Mouse (Mus musculus): ENCODE results near the gene Sfswap. TPM values are rescaled to one million over a fixed set of nuclear protein-coding genes. Genes with fewer than 3 reads are reported as not detected.
"Not testable (repeated sequence)": the region's sequence is repeated elsewhere in the genome, so short reads cannot be mapped to it uniquely, and the experiment has no call there.

Sfswap gene
- total RNA-seq, 2 experiments from 2014 or later: 57.1 to 60.8 TPM

DNA sequence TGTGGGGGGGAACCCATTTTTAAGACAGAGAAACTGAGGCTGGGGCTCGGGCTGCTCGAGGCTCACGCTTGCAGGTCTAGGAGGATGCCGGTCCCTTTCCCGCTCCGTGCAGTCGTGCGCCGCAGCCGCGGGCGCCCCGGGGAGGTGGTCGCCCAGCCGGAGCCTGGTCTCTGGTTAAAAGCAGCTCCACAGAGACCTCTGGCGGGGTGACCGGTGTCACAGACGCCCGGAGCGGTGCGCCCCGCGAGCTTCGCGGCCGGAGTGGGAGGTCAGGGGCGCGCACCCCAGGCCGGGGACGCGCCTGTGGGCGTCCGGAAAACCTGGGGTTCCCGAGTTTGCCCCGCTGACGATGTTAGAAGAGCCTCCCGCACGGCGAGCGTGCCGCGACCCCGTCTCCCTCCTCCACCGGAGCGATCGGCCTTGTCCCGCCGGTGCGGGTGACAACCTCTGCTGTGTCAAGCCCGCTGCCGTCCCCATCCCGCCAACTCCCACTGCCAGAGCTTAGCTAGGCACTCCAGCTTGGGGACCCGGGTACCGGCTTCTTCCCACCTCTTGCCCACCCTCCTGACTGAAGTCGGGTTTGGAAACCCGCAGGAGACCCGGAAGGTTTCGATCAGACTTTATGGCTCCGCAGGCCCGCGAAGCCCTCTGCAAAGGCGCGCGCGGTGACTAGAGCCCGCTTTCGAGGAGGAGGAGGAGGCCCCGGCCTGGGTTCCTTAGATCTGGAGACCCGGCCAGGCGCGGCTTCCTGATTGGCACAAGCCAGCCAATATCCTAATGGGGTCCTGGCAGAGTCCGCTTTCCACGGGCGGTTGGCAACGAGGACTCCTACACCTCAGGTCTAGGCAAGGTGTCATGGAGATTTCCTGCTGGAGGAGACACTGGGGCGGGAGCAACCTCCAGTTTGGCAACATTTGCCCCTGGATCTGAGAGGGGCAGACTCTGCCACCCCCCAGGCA is 83.8 kb downstream of the Sfswap start:
- ATAC-seq (replicated peaks; ENCODE audit: poor library complexity): no peak

DNA sequence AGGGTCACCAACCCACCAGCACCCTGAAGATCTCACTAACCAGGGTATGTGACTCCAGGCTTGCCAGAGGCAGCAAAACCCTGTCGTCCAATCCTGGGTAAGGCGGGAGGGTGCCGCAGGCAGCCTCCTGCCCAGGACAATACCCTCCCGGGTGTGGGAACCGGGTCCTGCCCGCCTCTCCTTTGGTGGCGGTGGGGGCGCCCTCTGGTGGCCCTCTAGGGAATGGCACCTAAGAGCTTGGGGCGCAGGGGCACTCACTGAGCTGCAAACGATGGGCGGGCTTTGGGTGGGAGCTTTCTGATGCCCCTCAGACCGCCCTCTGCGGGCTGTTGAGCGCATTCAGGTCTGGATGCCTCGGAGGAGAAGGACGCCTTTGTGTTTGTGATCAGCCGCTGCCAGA is 85.0 kb downstream of the Sfswap start:
- ATAC-seq (replicated peaks; ENCODE audit: poor library complexity): peak; percentile 77

GRCm38 (mm10) chr5:129586471-129586870 is 85.5 kb downstream of the Sfswap start:
- peak; percentile 3; the same call in 1 of the 2 replicates for ATAC-seq (replicated peaks; ENCODE audit: poor library complexity)

GRCm38 (mm10) chr5:129590915-129591314 is 89.9 kb downstream of the Sfswap start:
- ATAC-seq (replicated peaks; ENCODE audit: poor library complexity): no peak

DNA sequence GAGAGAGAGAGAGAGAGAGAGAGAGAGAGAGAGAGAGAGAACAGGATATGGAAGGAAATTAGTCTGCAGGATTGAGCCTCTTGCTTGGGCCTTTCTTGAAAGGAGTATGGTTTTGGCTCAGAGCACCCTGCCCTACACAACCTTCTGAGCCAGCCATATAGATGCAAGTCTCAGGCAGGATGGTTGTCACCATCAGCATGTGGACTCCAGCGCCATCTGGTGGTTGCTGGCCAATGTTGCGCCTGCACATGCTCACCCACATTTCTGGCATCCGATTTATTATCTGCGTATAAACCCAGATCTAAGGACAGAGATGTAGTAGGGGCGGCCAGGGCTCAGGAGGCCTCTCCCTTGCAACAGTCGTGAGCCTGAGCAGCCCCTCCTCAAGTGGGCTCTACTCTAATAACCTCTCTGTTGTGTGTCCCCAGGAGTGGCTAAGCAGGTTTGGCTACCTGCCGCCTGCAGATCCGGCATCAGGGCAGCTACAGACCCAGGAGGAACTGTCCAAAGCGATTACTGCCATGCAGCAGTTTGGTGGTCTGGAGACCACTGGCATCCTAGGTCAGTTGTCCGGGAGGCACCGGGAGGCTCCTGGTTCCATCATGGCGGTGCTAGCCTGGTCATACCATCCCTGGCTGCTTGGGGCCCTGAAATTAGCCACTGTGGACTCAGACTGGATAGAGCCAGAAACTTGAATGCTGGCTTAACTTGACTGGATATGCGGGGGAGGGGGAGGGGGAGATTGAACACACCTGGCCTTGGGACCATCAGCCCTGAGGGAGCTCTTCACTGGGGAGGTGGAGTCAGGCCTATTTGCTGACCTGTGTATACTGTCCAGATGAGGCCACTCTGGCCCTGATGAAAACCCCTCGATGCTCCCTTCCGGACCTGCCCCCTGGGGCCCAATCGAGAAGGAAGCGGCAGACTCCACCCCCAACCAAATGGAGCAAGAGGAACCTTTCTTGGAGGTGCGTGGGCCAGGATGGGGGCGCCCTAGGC is 93.4 kb downstream of the Sfswap start:
- ATAC-seq (replicated peaks; ENCODE audit: poor library complexity): peak; percentile 97

GRCm38 (mm10) chr5:129602071-129602487 is 101.1 kb downstream of the Sfswap start:
- ATAC-seq (replicated peaks; ENCODE audit: poor library complexity): peak; percentile 44; the same call in 1 of the 2 replicates

DNA sequence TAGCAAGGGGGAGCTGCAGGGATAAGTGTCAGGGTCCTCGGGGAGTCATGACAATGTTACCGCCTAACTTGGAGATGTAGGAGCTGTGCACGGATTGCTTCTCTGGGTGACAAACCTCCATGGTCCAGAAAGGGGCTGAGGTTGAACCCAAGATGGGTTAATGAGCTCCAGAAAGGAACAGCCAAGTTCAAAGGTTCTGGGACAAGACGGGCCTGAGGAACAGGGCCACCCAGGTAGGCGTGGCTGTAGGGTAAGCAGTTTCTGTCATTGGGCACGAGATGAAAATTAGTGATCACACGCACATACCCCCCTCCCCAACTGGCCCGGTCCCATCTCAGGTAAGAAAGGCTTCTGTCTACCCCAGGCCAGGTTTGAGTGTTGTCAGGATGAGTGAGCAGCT is 106.5 kb downstream of the Sfswap start:
- ATAC-seq (replicated peaks; ENCODE audit: poor library complexity): no peak

DNA sequence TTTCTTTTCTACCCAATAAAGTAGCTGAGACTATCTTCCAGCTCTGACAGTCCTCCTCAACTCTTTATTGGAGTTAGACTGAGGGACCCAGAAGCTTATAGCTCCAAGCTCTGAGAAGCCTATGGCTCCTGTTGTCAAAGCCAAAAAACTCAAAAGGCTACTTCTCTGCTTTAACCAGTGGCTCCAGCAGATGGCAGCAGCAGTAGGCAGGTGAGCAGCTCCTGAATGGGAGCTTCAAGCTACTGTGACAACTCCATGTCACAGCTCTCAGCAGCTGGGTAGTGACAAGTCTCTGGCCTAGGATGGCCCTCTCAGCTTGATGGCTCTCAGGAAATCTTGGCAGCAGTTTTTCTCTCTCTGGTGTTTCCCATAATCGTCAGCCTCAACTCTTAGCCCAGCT is 110.0 kb downstream of the Sfswap start:
- peak; percentile 97 for ATAC-seq (replicated peaks; ENCODE audit: poor library complexity)

GRCm38 (mm10) chr5:129620600-129620999 is 119.6 kb downstream of the Sfswap start:
- not testable (repeated sequence) for ATAC-seq (replicated peaks; ENCODE audit: poor library complexity)

Other genes starting within 250 kb of the Sfswap start
- 0.10 TPM in 1 of 2 replicates, not detected in the other for gene Mmp17, start 82.9 kb downstream of the Sfswap start, total RNA-seq (2015)
- gene Mmp17, start 82.9 kb downstream of the Sfswap start, total RNA-seq (2017): not detected in 2 replicates
- gene Zfp11, start 168.9 kb downstream of the Sfswap start, total RNA-seq (2015): 3.2 and 4.0 TPM in 2 replicates
- 2.1 and 2.9 TPM in 2 replicates for gene Zfp11, start 168.9 kb downstream of the Sfswap start, total RNA-seq (2017)
- gene Sept14, start 207.3 kb downstream of the Sfswap start, total RNA-seq (2015): not detected in 2 replicates
- gene Sept14, start 207.3 kb downstream of the Sfswap start, total RNA-seq (2017): not detected in 2 replicates
- gene Mrps17, start 214.3 kb downstream of the Sfswap start, total RNA-seq (2015): 156 and 202 TPM in 2 replicates
- gene Mrps17, start 214.3 kb downstream of the Sfswap start, total RNA-seq (2017): 130 and 149 TPM in 2 replicates
- gene Nipsnap2, start 223.8 kb downstream of the Sfswap start, total RNA-seq (2015): 25.5 and 30.3 TPM in 2 replicates
- 26.3 and 26.9 TPM in 2 replicates for gene Nipsnap2, start 223.8 kb downstream of the Sfswap start, total RNA-seq (2017)

All from megakaryocyte progenitor cell, adult 5-6 weeks (primary cell).